Mouse (Mus musculus) lung, postnatal 10 days (tissue): ENCODE results near the gene Polr3h.
"Not testable (repeated sequence)": the region's sequence is repeated elsewhere in the genome, so short reads cannot be mapped to it uniquely, and the experiment has no call there.

Experiments used
- DNase-seq: peaks from one replicate; pipeline ENCODE4 v3.0.0; 2021

Polr3h gene

GRCm38 (mm10) chr15:81925760-81926445 lies at the start of gene Polr3h:
Gene Polr3h (minus strand): TSS chr15:81926240.
- peak; percentile 99 for DNase-seq

- DNase-seq = not testable (repeated sequence)
Measured at GRCm38 (mm10) chr15:81975156-81975555, 49.1 kb upstream of the Polr3h start.

GRCm38 (mm10) chr15:81970498-81970897 lies 44.5 kb upstream of the Polr3h start:
- not testable (repeated sequence) for DNase-seq

- not testable (repeated sequence) for DNase-seq
Measured at GRCm38 (mm10) chr15:81969635-81970034, 43.6 kb upstream of the Polr3h start.

GRCm38 (mm10) chr15:81969173-81969572 lies 43.1 kb upstream of the Polr3h start:
- DNase-seq = no peak

GRCm38 (mm10) chr15:81968447-81968846 lies 42.4 kb upstream of the Polr3h start:
- no peak for DNase-seq

- DNase-seq = no peak
Measured at GRCm38 (mm10) chr15:81967821-81968220, 41.8 kb upstream of the Polr3h start.

- no peak for DNase-seq
Measured at GRCm38 (mm10) chr15:81966062-81966829, 40.2 kb upstream of the Polr3h start.

- no peak for DNase-seq
Measured at GRCm38 (mm10) chr15:81964980-81965545, 39.0 kb upstream of the Polr3h start.

GRCm38 (mm10) chr15:81964262-81964661 lies 38.2 kb upstream of the Polr3h start:
- no peak for DNase-seq

GRCm38 (mm10) chr15:81961078-81961451 lies 35.0 kb upstream of the Polr3h start:
- DNase-seq = no peak

GRCm38 (mm10) chr15:81960171-81961077 lies 34.4 kb upstream of the Polr3h start, which contains the start of gene Pmm1:
Gene Pmm1 (minus strand): TSS chr15:81960930.
- DNase-seq = peak; percentile 100

- no peak for DNase-seq
Measured at GRCm38 (mm10) chr15:81958906-81959305, 32.9 kb upstream of the Polr3h start.

GRCm38 (mm10) chr15:81957598-81957997 lies 31.6 kb upstream of the Polr3h start:
- no peak for DNase-seq

GRCm38 (mm10) chr15:81956457-81956856 lies 30.4 kb upstream of the Polr3h start:
- peak; percentile 68 for DNase-seq

- no peak for DNase-seq
Measured at GRCm38 (mm10) chr15:81955414-81955813, 29.4 kb upstream of the Polr3h start.

GRCm38 (mm10) chr15:81954716-81955115 lies 28.7 kb upstream of the Polr3h start:
- DNase-seq = no peak

- no peak for DNase-seq
Measured at GRCm38 (mm10) chr15:81954151-81954583, 28.1 kb upstream of the Polr3h start.

GRCm38 (mm10) chr15:81952310-81952709 lies 26.3 kb upstream of the Polr3h start:
- no peak for DNase-seq

GRCm38 (mm10) chr15:81951159-81951558 lies 25.1 kb upstream of the Polr3h start:
- DNase-seq = no peak

GRCm38 (mm10) chr15:81950716-81951115 lies 24.7 kb upstream of the Polr3h start:
- DNase-seq = no peak

- no peak for DNase-seq
Measured at GRCm38 (mm10) chr15:81949476-81950131, 23.6 kb upstream of the Polr3h start.
